29 mouse cellular contexts compared by ENCODE assay signal in the genomic region with DNA sequence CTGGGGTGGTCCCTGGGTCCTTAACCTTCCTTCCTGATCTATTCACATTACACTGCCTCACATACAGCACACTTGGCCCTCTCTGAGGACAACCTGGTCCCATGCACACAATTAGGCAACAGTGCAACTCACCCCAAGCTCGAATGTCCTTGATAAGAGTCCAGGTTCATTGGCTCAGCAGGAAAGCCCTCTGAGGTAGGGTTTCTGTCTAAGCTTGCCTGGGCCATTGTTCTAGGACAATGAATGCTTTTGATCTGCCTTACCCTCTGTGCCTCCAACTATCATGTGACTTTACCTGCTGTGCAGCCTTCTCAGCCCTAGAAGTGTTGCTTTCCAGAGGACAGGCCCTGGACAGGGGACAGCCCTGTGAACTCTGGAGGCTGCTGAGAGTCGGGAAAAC. TPM values are rescaled to one million over a fixed set of nuclear protein-coding genes. Genes with fewer than 3 reads are reported as not detected.
DNase-seq lines count a peak whose midpoint lies in the region; ATAC-seq and TF ChIP-seq lines count a peak whose summit lies in the region.
"Had no signal": no experiment of that assay in that cellular context is flagged by ENCODE, and none has a peak within 500 bp of the region (broad histone marks: within the 10 kb centered on the region; RNA-seq: fewer than 3 reads in every experiment).

No protein-coding gene starts in this region.

- TF ChIP-seq POLR2A in liver, adult 2 months (IDR thresholded peaks at IDR 0.05; ENCODE audit: extremely low read depth, insufficient read depth, low read length) = no peak
- no peak for TF ChIP-seq POLR2A in thymus, adult 2 months (IDR thresholded peaks at IDR 0.05; ENCODE audit: control insufficient read depth, extremely low read depth, insufficient read depth, low read length, poor library complexity)

- peak overlapping the region; percentile 97 for H3K27ac ChIP-seq in liver, adult 2 months (replicated peaks; ENCODE audit: insufficient read depth, low read depth, low read length)
- no peak overlapping the region for H3K27ac ChIP-seq in liver, embryonic 11.5 days (ENCODE audit: low read depth, low read length)
- H3K27ac ChIP-seq in thymus, adult 2 months (ENCODE audit: control insufficient read depth, insufficient read depth, low read length) = no peak overlapping the region
- H3K27ac ChIP-seq: embryonic facial prominence, embryonic 12.5 days; forebrain, embryonic 15.5 days; heart, adult 2 months; heart, embryonic 13.5 days; hindbrain, embryonic 12.5 days; limb, embryonic 15.5 days had no signal

- TF ChIP-seq CTCF in liver, adult 2 months (IDR thresholded peaks at IDR 0.05; ENCODE audit: low read depth, low read length) = no peak
- no peak for TF ChIP-seq CTCF in thymus, adult 2 months (IDR thresholded peaks at IDR 0.05; ENCODE audit: borderline replicate concordance, control insufficient read depth, extremely low read depth, insufficient read depth, low read length, poor library complexity)

- no peaks in the 10 kb centered on the region for H3K36me3 ChIP-seq in liver, adult 2 months (ENCODE audit: control insufficient read depth, insufficient read depth, low read length)
- H3K36me3 ChIP-seq in liver, embryonic 11.5 days (ENCODE audit: control insufficient read depth, insufficient read depth, low read length) = no peaks in the 10 kb centered on the region
- no peaks in the 10 kb centered on the region for H3K36me3 ChIP-seq in thymus, adult 2 months (ENCODE audit: control insufficient read depth, insufficient read depth, low read length)
- H3K36me3 ChIP-seq: embryonic facial prominence, embryonic 12.5 days; forebrain, embryonic 15.5 days; G1E; heart, embryonic 13.5 days; hindbrain, embryonic 12.5 days; limb, embryonic 15.5 days had no signal

- no peak overlapping the region for H3K4me3 ChIP-seq in liver, adult 2 months (ENCODE audit: insufficient read depth, low read depth, low read length)
- H3K4me3 ChIP-seq in liver, embryonic 11.5 days (ENCODE audit: low read depth, low read length) = no peak overlapping the region
- no peak overlapping the region for H3K4me3 ChIP-seq in thymus, adult 2 months (ENCODE audit: control insufficient read depth, insufficient read depth, low read length)
- H3K4me3 ChIP-seq: embryonic facial prominence, embryonic 12.5 days; erythroblast, embryonic 14.5 days; forebrain, embryonic 15.5 days; heart, adult 2 months; heart, embryonic 13.5 days; hindbrain, embryonic 12.5 days; limb, embryonic 15.5 days had no signal

- H3K79me2 ChIP-seq in liver, adult 2 months (ENCODE audit: control insufficient read depth, insufficient read depth, low read length) = peaks cover 2% of the 10 kb centered on the region; the same call in 1 of the 2 replicates

- H3K9me3 ChIP-seq in liver, embryonic 11.5 days (ENCODE audit: control insufficient read depth, low read length) = no peaks in the 10 kb centered on the region
- H3K9me3 ChIP-seq: embryonic facial prominence, embryonic 12.5 days; forebrain, embryonic 15.5 days; G1E; heart, embryonic 13.5 days; hindbrain, embryonic 12.5 days; limb, embryonic 15.5 days had no signal

- H3K4me1 ChIP-seq in liver, adult 2 months (ENCODE audit: control insufficient read depth, insufficient read depth, low read length) = peaks cover 58% of the 10 kb centered on the region
- H3K4me1 ChIP-seq in liver, embryonic 11.5 days (replicated peaks; ENCODE audit: control insufficient read depth, insufficient read depth, low read length) = no peaks in the 10 kb centered on the region
- no peaks in the 10 kb centered on the region for H3K4me1 ChIP-seq in thymus, adult 2 months (replicated peaks; ENCODE audit: control insufficient read depth, insufficient read depth, low read length)
- H3K4me1 ChIP-seq: embryonic facial prominence, embryonic 12.5 days; heart, embryonic 13.5 days; hindbrain, embryonic 12.5 days; limb, embryonic 15.5 days had no signal

- WGBS in liver, adult 2 months = 12% methylated on average over 2 of the region's 2 CpGs
- 46% methylated on average over 2 of the region's 2 CpGs for WGBS in liver, embryonic 11.5 days
- 79% methylated on average over 2 of the region's 2 CpGs for WGBS in thymus, adult 2 months

- H3K27me3 ChIP-seq in liver, adult 2 months (ENCODE audit: control insufficient read depth, insufficient read depth, low read length) = no peaks in the 10 kb centered on the region
- H3K27me3 ChIP-seq in liver, embryonic 11.5 days (replicated peaks; ENCODE audit: control insufficient read depth, insufficient read depth, low read length) = no peaks in the 10 kb centered on the region
- H3K27me3 ChIP-seq in thymus, adult 2 months (ENCODE audit: control insufficient read depth, insufficient read depth, low read length) = no peaks in the 10 kb centered on the region
- H3K27me3 ChIP-seq: embryonic facial prominence, embryonic 12.5 days; forebrain, embryonic 15.5 days; heart, embryonic 13.5 days; hindbrain, embryonic 12.5 days; limb, embryonic 15.5 days had no signal

- H3K9ac ChIP-seq in liver, adult 2 months (ENCODE audit: low read depth, low read length) = peak overlapping the region; percentile 45
- no peak overlapping the region for H3K9ac ChIP-seq in liver, embryonic 11.5 days (ENCODE audit: low read depth, low read length)
- H3K9ac ChIP-seq: embryonic facial prominence, embryonic 12.5 days; forebrain, embryonic 15.5 days; heart, embryonic 13.5 days; hindbrain, embryonic 12.5 days; limb, embryonic 15.5 days had no signal

- no peak for ATAC-seq in liver, embryonic 11.5 days (replicated peaks; ENCODE audit: low FRiP score)
- ATAC-seq in megakaryocyte progenitor cell, adult 5-6 weeks (replicated peaks; ENCODE audit: poor library complexity) = no peak
- ATAC-seq: activated CD4-positive, CD25-positive, alpha-beta regulatory T cell, adult 4 months; CD4-positive, CD25-positive, alpha-beta regulatory T cell, adult 4 months; forebrain, embryonic 15.5 days; Patski had no signal

- peak; percentile 50 for DNase-seq in adrenal gland, adult 8-10 months
- DNase-seq in adrenal gland, postnatal 25 days = no peak
- peak; percentile 98 for DNase-seq in liver, adult 2 months (ENCODE audit: extremely low read depth, low read depth, low spot score)
- no peak for DNase-seq in liver, embryonic 11.5 days (ENCODE audit: low spot score)
- DNase-seq in adrenal gland, postnatal 36 days = peak; percentile 28 to 46
- DNase-seq in thymus, adult 2 months = no peak
- DNase-seq: cerebellum, adult 9-11 months; gastrocnemius, postnatal 14 days; heart, adult 2 months; heart, postnatal 14 days; kidney, adult 2 months; kidney, postnatal 10 days; lung, adult 18-20 months; lung, postnatal 10 days; thymus, postnatal 14 days had no signal

- no peak overlapping the region for H3K4me2 ChIP-seq in liver, embryonic 11.5 days
- H3K4me2 ChIP-seq: embryonic facial prominence, embryonic 12.5 days; forebrain, embryonic 15.5 days; heart, embryonic 13.5 days; hindbrain, embryonic 12.5 days; limb, embryonic 15.5 days; midbrain, embryonic 11.5 days had no signal

RNA-seq across cellular contexts. Expression of gene Nat8, which starts 17.4 kb away (rescaled TPM):
- 10 to 100 TPM in 3 of 4 experiments, 1 to 10 TPM in 1; 9.3 to 39.6 (median 18.5) TPM for total RNA-seq in adrenal gland, adult 8-10 months (2022)
- 2.0 and 4.5 TPM in 2 replicates for total RNA-seq in adrenal gland, postnatal 25 days (2021)
- 0.18 and 0.27 TPM in 2 replicates for total RNA-seq in liver, adult 2 months (2014; rRNA removed)
- 1.2 and 3.4 TPM in 2 replicates for polyA plus RNA-seq in liver, adult 2 months (2012; rRNA removed)
- polyA plus RNA-seq in liver, embryonic 11.5 days (2014; fragmentation: Nextera tagmentation; extraction: Ambion mirVana) = not detected in 2 replicates
- 1 to 10 TPM; 3.6 to 4.5 TPM for total RNA-seq in adrenal gland, postnatal 36 days (2021)
- 0.33 and 0.35 TPM in 2 replicates for polyA plus RNA-seq in thymus, adult 2 months (2012; rRNA removed)
- total RNA-seq in megakaryocyte progenitor cell, adult 5-6 weeks (2015) = not detected in 2 replicates
- total RNA-seq in megakaryocyte progenitor cell, adult 5-6 weeks (2017) = not detected in 2 replicates
- total RNA-seq: G1E; gastrocnemius, postnatal 14 days; heart, adult 2 months; heart, postnatal 14 days had no signal
- polyA plus RNA-seq: activated CD4-positive, CD25-positive, alpha-beta regulatory T cell, adult 4 months; CD4-positive, CD25-positive, alpha-beta regulatory T cell, adult 4 months; embryonic facial prominence, embryonic 12.5 days; erythroblast, embryonic 14.5 days; forebrain, embryonic 15.5 days; G1E; heart, adult 2 months; heart, embryonic 13.5 days; hindbrain, embryonic 12.5 days; midbrain, embryonic 11.5 days; neural tube, embryonic 14.5 days had no signal

RNA-seq across cellular contexts. Expression of gene Nat8f2, which starts 19.7 kb away (rescaled TPM):
- 1 to 10 TPM; 3.6 to 8.9 (median 5.8) TPM for total RNA-seq in adrenal gland, adult 8-10 months (2022)
- total RNA-seq in adrenal gland, postnatal 25 days (2021) = 3.0 and 3.7 TPM in 2 replicates
- total RNA-seq in liver, adult 2 months (2014; rRNA removed) = 524 and 612 TPM in 2 replicates
- polyA plus RNA-seq in liver, adult 2 months (2012; rRNA removed) = 256 and 307 TPM in 2 replicates
- not detected in 2 replicates for polyA plus RNA-seq in liver, embryonic 11.5 days (2014; fragmentation: Nextera tagmentation; extraction: Ambion mirVana)
- total RNA-seq in adrenal gland, postnatal 36 days (2021) = 1 to 10 TPM; 1.9 to 2.3 TPM
- 0.04 and 0.45 TPM in 2 replicates for polyA plus RNA-seq in thymus, adult 2 months (2012; rRNA removed)
- not detected in 2 replicates for total RNA-seq in megakaryocyte progenitor cell, adult 5-6 weeks (2015)
- total RNA-seq in megakaryocyte progenitor cell, adult 5-6 weeks (2017) = not detected in 2 replicates
- total RNA-seq: heart, postnatal 14 days; midbrain, postnatal 0 days had no signal
- polyA plus RNA-seq: activated CD4-positive, CD25-positive, alpha-beta regulatory T cell, adult 4 months; CD4-positive, CD25-positive, alpha-beta regulatory T cell, adult 4 months; embryonic facial prominence, embryonic 12.5 days; erythroblast, embryonic 14.5 days; forebrain, embryonic 15.5 days; G1E; heart, adult 2 months; heart, embryonic 13.5 days; hindbrain, embryonic 12.5 days; limb, embryonic 15.5 days; midbrain, embryonic 11.5 days; neural tube, embryonic 14.5 days had no signal

RNA-seq across cellular contexts. Expression of gene Nat8f5, which starts 28.5 kb away (rescaled TPM):
- total RNA-seq in adrenal gland, adult 8-10 months (2022) = 10 to 100 TPM; 12.6 to 50.0 (median 21.5) TPM
- 2.6 and 6.1 TPM in 2 replicates for total RNA-seq in adrenal gland, postnatal 25 days (2021)
- total RNA-seq in liver, adult 2 months (2014; rRNA removed) = 0.18 and 0.27 TPM in 2 replicates
- 0.53 and 2.7 TPM in 2 replicates for polyA plus RNA-seq in liver, adult 2 months (2012; rRNA removed)
- polyA plus RNA-seq in liver, embryonic 11.5 days (2014; fragmentation: Nextera tagmentation; extraction: Ambion mirVana) = not detected in 2 replicates
- 1 to 10 TPM; 6.0 to 9.5 TPM for total RNA-seq in adrenal gland, postnatal 36 days (2021)
- 0.18 and 0.22 TPM in 2 replicates for polyA plus RNA-seq in thymus, adult 2 months (2012; rRNA removed)
- total RNA-seq in megakaryocyte progenitor cell, adult 5-6 weeks (2015) = not detected in 2 replicates
- not detected in 2 replicates for total RNA-seq in megakaryocyte progenitor cell, adult 5-6 weeks (2017)
- total RNA-seq: G1E; heart, adult 2 months; heart, postnatal 14 days had no signal
- polyA plus RNA-seq: activated CD4-positive, CD25-positive, alpha-beta regulatory T cell, adult 4 months; CD4-positive, CD25-positive, alpha-beta regulatory T cell, adult 4 months; embryonic facial prominence, embryonic 12.5 days; erythroblast, embryonic 14.5 days; forebrain, embryonic 15.5 days; G1E; heart, adult 2 months; heart, embryonic 13.5 days; hindbrain, embryonic 12.5 days; limb, embryonic 15.5 days; midbrain, embryonic 11.5 days; neural tube, embryonic 14.5 days; Patski had no signal

RNA-seq across cellular contexts. Expression of gene Nat8f6, which starts 28.5 kb away (rescaled TPM):
- 10 to 100 TPM in 2 of 4 experiments, 1 to 10 TPM in 2; 3.3 to 24.0 (median 9.7) TPM for total RNA-seq in adrenal gland, adult 8-10 months (2022)
- 1.8 and 3.2 TPM in 2 replicates for total RNA-seq in adrenal gland, postnatal 25 days (2021)
- total RNA-seq in liver, adult 2 months (2014; rRNA removed) = not detected in 2 replicates
- polyA plus RNA-seq in liver, adult 2 months (2012; rRNA removed) = 0.28 and 0.57 TPM in 2 replicates
- not detected in 2 replicates for polyA plus RNA-seq in liver, embryonic 11.5 days (2014; fragmentation: Nextera tagmentation; extraction: Ambion mirVana)
- 1 to 10 TPM; 1.4 to 2.6 TPM for total RNA-seq in adrenal gland, postnatal 36 days (2021)
- 0.11 and 0.34 TPM in 2 replicates for polyA plus RNA-seq in thymus, adult 2 months (2012; rRNA removed)
- not detected in 2 replicates for total RNA-seq in megakaryocyte progenitor cell, adult 5-6 weeks (2015)
- total RNA-seq in megakaryocyte progenitor cell, adult 5-6 weeks (2017) = not detected in 2 replicates
- total RNA-seq: G1E; gastrocnemius, postnatal 14 days; heart, postnatal 14 days; midbrain, postnatal 0 days had no signal
- polyA plus RNA-seq: activated CD4-positive, CD25-positive, alpha-beta regulatory T cell, adult 4 months; CD4-positive, CD25-positive, alpha-beta regulatory T cell, adult 4 months; embryonic facial prominence, embryonic 12.5 days; erythroblast, embryonic 14.5 days; forebrain, embryonic 15.5 days; G1E; hindbrain, embryonic 12.5 days; limb, embryonic 15.5 days; midbrain, embryonic 11.5 days; midbrain, postnatal 0 days; neural tube, embryonic 14.5 days had no signal

RNA-seq across cellular contexts. Expression of gene Nat8f4, which starts 55.4 kb away (rescaled TPM):
- 10 to 100 TPM; 19.3 to 26.1 (median 22.0) TPM for total RNA-seq in adrenal gland, adult 8-10 months (2022)
- 13.8 and 22.7 TPM in 2 replicates for total RNA-seq in adrenal gland, postnatal 25 days (2021)
- total RNA-seq in liver, adult 2 months (2014; rRNA removed) = 4.4 and 4.5 TPM in 2 replicates
- 2.9 and 3.5 TPM in 2 replicates for polyA plus RNA-seq in liver, adult 2 months (2012; rRNA removed)
- 1.9 TPM in 2 replicates for polyA plus RNA-seq in liver, embryonic 11.5 days (2014; fragmentation: Nextera tagmentation; extraction: Ambion mirVana)
- 10 to 100 TPM in 1 of 2 experiments, 1 to 10 TPM in 1; 8.0 to 13.5 TPM for total RNA-seq in adrenal gland, postnatal 36 days (2021)
- 2.9 and 4.1 TPM in 2 replicates for polyA plus RNA-seq in thymus, adult 2 months (2012; rRNA removed)
- 0.05 and 0.27 TPM in 2 replicates for total RNA-seq in megakaryocyte progenitor cell, adult 5-6 weeks (2015)
- 0.62 and 1.8 TPM in 2 replicates for total RNA-seq in megakaryocyte progenitor cell, adult 5-6 weeks (2017)
- polyA plus RNA-seq: erythroblast, embryonic 14.5 days had no signal

Comparison
In these comparisons a context has a peak if more than half of its experiments do, and no peak if none do; other contexts are left out.
1. DNase-seq: peak in adrenal gland, adult 8-10 months (single experiment), liver, adult 2 months (single experiment) and adrenal gland, postnatal 36 days (2 of 2); none in adrenal gland, postnatal 25 days (single experiment), liver, embryonic 11.5 days (single experiment) and thymus, adult 2 months (single experiment).
2. RNA of gene Nat8f2, which starts 19.7 kb away (total RNA-seq): 524 to 612 TPM in liver, adult 2 months; 3.6 to 8.9 TPM in adrenal gland, adult 8-10 months, 3.0 to 3.7 TPM in adrenal gland, postnatal 25 days, 1.9 to 2.3 TPM in adrenal gland, postnatal 36 days and not detected in megakaryocyte progenitor cell, adult 5-6 weeks; every median in the first group is over 10 times any median in the second.